Mouse (Mus musculus): ENCODE results near the gene Mrpl23.

Gene Mrpl23

DNA sequence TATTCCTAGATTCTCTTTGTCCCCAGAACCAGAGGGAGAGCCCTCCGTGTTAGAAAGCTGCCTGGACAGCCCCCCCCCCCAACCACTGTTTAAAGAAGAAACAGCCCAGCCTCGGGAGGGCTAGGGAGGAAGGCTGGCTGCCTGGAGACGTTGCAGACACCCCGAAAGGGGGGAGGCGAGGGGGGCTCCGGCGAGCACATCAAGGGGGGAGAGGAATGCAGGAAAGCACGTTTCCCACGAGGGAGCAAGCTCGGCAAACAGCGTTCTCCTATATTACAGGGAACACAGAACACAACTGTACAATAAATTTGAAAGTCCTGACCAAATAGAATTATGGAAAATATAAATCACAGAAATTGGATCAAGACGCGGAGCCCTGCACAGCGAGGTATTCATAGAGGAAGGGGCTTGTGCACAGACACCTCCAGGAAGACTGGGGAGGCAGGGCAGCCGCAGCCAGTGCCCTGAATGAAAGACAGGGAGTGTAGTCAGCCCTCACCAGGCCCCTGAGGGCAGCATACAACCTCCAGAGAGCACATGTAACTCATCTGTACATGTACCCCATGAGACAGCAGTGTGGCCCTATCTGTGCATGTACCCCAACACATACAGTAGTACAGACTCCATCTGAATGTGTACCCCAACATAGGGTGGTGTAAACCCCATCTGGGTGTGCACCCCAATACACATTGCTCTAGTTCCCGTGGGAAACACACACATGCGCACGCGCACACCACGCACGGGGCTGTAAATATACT is 16.1 kb upstream of the Mrpl23 start:
- in situ Hi-C loops (cut with MboI, MseI), result loop anchor here in 1 of 2 experiments (10.0 kb wide), 1 partner anchor 1528 kb away; no protein-coding TSS in a partner anchor

DNA sequence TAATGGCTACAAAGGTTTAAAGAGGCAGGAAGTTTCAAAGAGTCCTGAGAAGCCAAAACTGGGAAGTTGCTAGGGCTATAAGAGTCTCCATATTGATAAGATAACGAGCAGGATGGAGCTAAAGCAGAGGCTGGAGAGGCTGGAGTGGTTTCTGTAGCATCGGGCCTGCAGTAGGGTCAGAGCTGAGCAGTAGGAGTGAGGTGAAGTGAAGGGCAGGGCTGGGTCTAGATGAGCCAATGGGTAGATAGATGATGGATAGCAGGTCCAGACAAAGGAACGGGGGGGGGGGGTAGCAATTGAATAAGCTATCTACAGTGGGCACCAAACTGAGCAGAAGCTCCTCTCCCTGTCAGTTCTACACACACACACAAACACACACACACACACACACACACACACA is 15.0 kb upstream of the Mrpl23 start:
- in situ Hi-C loops (cut with MboI, MseI), result loop anchor here in 1 of 2 experiments (10.0 kb wide), 1 partner anchor 1527 kb away; no protein-coding TSS in a partner anchor

DNA sequence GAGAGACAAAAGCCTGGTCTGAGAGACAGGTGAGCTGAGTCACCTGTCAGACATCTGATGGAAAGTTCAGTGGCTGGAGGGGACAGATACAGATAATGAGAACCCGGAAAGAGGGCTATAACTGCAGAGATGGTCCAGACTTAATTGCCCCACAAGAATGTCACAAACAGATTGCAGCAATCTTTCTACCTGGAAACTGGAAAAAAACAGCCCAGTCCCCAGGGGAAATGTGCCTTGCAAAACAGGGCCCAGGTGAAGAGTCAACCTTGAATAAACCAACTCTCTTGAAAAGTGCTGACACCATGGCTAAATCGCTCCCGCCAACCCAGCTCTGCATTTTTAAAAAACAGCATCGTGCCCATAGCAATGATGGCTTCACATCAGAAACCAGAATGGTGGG is 12.2 kb upstream of the Mrpl23 start:
- in situ Hi-C loops (cut with MboI, MseI), result no loop called here

DNA sequence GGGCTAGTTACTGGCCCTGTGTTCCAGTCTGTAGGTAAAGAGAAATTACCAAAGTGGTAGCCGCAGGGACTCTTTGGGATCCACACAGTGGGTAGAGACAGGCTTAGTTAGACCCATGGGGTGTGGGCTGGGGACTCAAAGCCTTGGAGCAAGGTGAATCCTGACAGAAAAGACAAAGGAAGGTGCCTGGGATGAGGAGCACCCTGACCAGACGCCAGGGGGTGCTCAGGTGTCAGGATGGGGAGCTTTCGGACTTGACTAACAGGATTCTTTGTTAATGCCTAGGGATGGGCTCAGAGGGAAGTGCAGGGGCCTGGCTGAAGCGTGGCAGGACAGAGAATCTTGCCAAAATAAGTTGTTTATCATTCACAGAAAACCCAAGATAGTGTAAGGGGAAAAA is 10.1 kb upstream of the Mrpl23 start:
- in situ Hi-C loops (cut with MboI, MseI), result no loop called here

DNA sequence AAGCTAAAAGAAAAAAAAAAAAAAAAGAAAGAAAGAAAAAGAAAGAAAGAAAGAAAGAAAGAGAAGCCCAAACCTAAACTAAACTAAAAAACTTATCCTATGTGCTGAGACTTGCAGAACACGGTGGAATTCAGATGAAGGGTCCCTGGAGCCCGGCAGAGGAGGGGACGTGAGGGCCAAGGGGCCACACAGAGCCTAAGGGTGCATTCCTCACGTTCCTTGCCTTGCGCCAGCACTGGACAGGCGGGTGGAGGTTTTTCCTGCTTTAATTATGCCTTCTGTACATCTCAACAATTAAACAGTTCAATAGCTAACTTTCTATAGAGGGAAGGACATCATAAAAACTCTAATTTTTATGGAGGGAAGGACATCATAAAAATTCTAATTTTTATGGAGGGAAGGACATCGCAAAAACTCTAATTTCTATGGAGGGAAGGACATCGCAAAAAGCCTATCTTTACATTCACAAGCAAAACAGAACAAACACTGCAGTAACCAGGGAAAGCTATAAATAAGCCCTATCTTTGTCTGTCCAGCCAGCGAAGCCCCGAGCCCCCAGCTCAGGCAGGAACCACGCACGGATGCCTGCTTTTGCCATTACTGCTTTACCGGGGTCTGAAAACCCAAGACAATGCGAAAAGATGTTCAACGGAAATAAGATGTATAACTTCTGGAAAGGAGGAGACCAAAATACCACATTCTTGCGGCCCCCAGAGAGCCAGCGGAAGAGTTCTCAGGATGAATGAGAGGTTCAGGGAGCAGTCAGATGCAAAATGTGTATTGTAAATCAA is 9.1 kb upstream of the Mrpl23 start:
- in situ Hi-C loops (cut with MboI, MseI), result no loop called here

DNA sequence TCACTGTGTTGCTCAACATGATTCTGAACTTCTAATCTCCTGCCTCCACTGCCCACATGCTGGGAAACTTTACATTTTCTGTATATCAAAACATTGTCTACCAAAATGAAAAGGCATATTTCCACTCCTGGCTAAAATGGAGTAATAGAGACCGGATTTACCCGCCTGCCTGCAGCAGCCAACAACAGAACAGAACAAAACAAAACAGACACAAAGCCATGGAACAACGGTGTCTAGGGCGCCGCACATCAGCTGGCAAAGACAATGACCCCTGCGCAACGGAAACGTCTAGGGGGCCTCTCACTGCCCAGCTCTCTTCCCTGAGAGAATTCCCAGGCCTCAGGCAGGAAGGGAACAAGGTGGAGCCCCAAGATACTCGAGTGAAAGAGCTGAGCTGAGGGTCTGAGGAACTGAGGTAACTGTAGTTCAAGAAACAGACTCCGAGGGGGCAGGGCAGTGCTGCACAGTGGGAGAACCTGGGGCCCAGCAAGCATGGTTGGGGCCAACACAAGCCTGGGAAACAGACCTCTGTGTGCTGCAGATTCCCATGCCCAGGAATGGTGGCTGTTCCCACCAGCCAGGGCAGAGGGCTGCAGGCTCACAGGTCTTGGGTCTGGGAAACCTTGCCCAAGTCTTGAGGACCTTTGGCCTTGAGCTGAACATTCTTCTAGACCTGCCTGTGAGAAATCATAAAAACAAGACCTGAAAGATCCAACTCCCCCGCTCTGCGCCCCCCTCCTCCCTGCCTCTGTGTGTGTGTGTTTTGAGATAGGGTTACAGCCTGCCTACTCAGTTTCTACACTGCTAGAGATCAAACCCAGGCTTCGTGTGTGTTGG is 6.9 kb upstream of the Mrpl23 start:
- in situ Hi-C loops (cut with MboI, MseI), result no loop called here

DNA sequence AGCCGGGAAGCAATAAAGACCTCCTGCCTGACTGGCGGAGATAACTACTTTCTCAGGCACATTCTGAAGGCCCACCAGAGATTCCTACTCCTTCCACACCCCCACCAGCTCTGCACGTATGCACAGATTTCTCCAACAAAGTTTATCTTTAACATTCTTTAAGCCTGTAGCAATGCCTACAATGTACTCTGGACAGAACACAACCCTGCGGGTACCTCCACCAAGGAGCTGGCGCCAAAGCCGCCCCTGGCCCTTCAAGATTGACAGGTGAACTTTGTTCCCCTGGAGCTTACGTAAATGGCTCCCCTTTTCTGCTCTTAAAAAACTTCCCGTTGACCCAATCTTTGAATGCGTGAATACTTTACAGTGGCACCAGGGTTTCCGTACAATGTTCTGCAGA is 3.1 kb upstream of the Mrpl23 start:
- in situ Hi-C loops (cut with MboI, MseI), result no loop called here

DNA sequence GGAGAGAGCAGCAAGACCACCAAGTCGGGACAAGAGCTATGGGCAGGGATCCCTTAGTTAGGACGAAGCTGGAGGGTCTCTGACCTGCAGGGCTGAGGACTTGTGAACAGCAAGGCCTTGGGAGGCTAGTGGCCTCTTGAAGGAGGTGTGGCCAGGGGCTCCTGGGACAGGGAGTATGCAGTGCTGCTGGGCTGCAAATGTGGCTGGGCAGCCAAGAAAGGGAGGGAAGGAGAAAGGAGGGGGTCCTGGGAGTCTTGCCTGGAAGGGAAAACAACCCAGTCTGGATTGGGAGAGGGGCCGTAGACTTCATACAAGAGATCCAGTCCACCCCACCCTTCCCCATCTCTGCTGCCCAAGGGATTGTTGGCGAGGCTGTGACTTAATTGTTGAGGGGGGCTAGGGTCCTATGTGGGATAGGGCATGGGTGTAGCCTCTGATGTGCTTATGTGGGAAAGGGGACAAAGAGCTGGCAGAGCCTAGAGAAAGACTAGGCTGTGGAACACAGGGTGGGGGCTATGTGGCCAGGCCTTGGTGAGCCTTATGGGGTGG is 439 bp upstream of the Mrpl23 start:
- in situ Hi-C loops (cut with MboI, MseI), result loop anchor here in 1 of 2 experiments (10.0 kb wide), 1 partner anchor 473 kb away; the partner anchor contains the start of gene Tspan32

DNA sequence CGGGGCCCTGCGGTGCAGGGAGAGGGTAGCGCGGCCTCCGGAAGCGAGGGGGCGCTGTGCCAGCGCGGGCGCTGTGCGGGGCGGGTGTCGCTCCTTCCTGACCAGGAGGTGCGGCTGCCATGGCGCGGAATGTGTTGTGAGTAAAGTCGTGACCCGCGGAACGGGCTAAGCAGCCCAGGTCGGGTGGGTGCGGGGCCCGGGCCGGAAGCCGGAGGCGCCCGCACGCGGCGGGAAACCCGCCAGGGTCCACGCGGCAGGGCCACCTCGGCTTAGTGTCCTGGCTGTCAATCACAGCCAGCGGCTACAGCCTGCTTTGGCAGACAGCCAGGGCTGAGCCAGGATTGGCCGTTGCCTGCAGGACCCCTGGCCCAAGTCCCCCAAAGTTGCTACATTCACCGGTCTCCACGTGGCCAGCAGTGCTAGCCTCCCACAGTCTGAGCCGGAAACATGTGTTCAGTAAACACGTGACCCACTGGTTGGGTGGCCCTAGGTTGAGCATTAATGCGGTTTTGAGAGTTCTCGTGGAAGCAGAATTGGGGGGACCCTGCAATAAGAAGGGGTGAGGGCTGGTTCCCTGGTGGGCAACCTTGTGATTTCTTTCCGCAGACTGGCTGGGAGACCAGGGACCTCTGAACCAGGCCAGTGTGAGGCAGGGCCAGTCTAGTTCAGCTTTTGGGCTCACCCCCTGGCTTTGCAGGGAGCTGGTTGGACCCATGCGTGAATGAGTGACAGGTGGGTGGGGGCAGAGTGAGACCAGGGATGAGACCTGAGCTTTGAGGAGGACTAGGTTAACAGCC is 771 bp downstream of the Mrpl23 start:
- in situ Hi-C loops (cut with MboI, MseI), result loop anchor here in 1 of 2 experiments (10.0 kb wide), 1 partner anchor 472 kb away; the partner anchor contains the start of gene Tspan32

DNA sequence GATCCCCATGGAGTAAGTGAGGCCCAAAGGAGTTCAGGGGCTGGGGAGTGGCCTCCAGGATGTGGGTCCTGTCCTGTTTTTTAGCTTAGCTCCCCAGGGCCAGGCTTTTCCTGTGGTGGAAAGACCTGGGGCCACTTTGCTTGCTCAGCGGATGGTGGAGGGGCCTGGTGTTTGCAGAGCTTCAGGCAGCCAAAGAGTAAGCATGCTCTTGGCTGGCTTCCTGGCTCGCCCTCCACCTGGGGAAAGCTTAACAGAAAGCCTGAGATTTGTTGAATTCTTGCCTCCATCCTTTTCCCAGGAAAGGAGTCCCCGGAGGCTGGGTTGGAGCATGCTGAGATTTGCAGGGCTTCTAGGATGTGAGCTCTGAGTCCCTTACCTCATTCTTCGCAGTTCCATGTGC is 2.6 kb downstream of the Mrpl23 start:
- in situ Hi-C loops (cut with MboI, MseI), result loop anchor here in 1 of 2 experiments (10.0 kb wide), 1 partner anchor 470 kb away; the partner anchor contains the start of gene Tspan32

DNA sequence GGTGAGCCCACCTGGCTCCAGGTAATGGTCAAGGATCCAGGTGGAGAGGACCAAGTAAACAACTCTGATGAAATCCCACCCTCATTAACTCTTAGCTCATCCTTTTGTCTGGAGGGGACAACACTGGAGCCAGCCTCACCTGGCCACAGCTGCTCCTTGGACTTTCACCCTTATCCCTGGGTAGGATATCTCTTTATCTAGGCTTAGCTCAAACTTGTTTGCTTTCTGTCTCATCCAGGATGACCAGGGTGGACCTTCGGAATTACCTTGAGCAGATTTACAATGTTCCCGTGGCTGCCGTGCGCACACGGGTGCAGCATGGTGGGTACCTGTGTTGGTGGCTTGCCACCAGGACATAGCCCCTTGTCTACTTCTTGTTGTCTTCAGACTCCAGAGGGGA is 3.3 kb downstream of the Mrpl23 start:
- in situ Hi-C loops (cut with MboI, MseI), result loop anchor here in 1 of 2 experiments (10.0 kb wide), 1 partner anchor 469 kb away; the partner anchor contains the start of gene Tspan32

DNA sequence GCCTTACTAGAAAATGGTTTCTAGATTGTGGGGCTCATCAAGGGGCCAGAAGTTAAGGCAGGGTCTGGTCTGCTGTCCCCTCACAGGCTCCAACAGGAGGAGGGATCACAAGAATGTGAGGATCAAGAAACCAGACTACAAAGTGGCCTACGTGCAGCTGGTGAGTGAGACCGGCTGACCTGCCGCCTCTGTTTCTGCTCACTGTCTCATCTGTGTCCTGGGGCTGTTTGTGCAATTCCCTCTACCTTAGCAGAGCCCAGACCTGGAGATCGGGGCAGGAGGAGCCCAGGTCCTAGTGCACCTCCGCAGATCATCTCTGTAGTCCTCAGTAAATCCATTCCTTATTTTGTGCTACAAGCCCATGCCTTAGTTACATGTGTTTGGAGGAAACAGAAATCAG is 4.7 kb downstream of the Mrpl23 start:
- in situ Hi-C loops (cut with MboI, MseI), result loop anchor here in 1 of 2 experiments (10.0 kb wide), 1 partner anchor 468 kb away; the partner anchor contains the start of gene Tspan32

DNA sequence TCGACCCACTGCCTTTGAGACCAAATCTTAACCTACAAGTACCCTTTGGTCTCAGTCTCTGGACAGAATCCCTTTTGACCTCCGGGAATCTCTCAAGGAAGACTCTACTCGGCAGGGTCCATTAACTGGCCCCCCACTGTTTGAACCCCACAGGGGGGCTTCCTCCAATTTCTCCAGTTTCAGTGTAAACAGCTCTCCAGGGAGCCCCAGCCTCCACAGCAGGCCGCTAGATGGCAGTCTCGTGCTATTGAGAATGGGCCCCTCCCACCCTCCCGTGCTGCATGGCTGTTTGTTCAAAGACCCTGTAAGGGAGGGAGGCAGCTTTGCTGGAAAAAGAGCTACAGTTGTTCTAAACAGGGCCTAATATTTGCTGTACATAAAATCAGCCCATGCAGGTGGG is 5.4 kb downstream of the Mrpl23 start:
- in situ Hi-C loops (cut with MboI, MseI), result loop anchor here in 1 of 2 experiments (10.0 kb wide), 1 partner anchor 467 kb away; the partner anchor contains the start of gene Tspan32

DNA sequence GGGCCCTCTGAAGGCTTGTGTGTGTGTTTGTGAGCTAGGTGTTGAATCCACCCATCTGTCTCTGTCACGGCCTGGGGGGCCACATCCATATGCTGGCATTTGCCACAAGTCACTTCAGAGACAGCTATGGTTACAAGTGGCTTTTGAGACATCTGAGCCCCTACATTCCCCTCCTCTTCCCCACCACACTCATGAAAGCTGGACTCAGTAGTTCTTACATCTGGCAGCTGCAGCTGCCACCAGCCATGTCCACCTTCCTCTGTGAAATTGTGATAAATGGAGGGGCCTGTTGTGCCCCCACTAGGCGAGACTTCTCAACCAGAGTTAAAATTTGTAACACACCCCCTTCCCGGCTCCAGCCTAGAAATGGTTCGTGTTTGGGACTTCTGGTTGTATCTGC is 5.8 kb downstream of the Mrpl23 start:
- in situ Hi-C loops (cut with MboI, MseI), result loop anchor here in 1 of 2 experiments (10.0 kb wide), 1 partner anchor 467 kb away; the partner anchor contains the start of gene Tspan32

DNA sequence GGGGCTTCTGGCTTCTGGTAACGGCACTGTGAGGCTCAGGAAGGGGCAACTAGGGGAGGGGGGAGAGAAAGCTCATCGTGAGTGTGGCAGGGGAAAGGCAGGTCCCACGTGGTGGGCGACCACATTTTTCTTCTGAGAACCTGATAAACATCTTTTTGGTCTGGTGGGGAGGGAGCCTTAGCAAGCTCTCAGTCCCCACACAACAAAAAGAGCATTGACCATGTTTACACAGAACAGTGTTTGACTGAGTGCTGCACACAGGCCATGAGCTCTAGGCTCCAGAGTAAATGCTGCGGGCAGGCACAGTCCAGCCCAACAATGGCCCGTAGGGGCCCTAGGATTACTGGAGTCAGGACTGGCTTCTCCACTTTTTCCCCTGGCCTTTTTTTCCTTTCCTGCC is 6.3 kb downstream of the Mrpl23 start:
- in situ Hi-C loops (cut with MboI, MseI), result loop anchor here in 1 of 2 experiments (10.0 kb wide), 1 partner anchor 466 kb away; the partner anchor contains the start of gene Tspan32

DNA sequence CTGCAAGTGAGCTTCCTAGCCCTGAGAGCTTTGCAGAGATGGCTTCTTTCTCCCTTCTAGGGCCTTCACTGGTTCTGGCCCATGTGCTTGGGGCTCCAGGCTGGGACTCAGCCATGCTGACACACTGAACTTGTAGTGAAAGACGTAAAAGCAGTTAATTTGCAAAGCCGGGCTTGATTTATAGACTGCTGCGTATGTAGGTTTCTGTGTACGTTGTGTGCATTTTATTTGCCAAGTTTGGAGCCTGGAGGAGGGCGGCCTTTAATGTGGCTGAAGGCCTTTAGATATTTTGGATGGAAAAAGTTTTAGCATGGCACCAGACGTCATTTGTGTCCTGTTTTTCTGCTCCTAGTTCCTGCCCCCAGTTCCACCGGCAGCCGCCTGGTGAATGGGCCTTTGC is 7.3 kb downstream of the Mrpl23 start:
- in situ Hi-C loops (cut with MboI, MseI), result loop anchor here in 1 of 2 experiments (10.0 kb wide), 1 partner anchor 465 kb away; the partner anchor contains the start of gene Tspan32

DNA sequence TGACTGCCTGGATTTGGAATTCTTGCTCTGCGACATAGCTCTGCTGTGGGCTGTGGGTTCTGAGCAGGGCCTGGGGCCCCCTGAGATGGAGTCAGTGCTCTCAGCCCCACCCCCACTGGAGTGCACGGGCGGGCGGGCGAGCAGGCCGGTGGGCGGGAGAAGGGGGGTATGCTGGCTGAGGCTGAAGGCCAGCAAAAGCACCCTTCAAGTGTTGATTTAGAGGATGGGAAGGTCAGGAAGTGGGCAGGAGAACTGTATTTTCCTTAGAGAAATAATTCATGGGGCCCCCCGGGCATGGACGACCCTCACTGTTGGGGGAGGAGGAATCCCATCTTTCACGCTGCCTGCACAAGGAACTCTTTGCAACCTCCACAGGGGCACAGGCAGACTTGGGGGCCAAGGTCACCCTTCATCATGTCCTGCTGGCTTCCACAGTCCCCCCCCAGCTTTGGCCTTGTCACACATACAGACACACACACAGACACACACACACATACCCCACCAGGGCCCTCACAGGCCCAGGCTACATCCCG is 10.4 kb downstream of the Mrpl23 start:
- in situ Hi-C loops (cut with MboI, MseI), result no loop called here

DNA sequence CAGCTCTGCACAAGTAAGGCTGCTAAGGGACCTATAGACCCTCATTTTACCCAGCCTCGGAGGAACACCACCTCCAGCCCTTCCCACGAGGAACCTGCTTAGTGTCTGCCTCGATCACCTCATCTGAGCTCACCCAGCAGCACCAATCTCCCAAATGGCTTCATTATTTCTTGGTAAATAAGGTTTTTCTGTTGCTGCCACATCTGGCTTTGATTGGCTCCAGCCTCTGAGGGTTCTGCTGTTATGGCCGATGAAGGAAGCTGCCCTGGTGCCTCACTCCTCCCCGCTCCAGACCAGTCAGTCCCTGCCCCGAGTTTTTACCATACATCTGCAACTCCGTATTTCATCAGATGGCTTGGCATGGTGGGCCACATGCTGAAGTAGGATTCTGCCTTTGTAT is 13.5 kb downstream of the Mrpl23 start:
- in situ Hi-C loops (cut with MboI, MseI), result no loop called here

DNA sequence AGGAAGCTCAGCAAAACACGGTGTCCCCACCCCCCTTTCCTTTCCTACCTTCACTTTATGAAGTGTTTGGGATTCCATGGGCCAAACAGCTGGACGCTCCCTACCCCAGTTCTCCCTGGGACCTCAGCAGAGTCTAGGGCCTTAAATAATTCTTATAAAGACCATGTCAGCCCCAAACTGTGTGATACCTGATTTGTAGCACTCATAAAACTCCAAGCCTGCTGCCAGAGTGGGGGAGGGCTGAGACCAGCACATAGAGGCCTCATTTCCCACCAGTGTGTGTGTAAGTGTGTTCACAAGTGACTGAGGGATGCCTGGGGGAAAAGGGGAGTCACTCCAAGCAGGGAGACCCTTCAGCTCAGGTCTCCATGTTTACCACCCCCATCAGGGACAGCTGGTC is 15.4 kb downstream of the Mrpl23 start:
- in situ Hi-C loops (cut with MboI, MseI), result no loop called here

DNA sequence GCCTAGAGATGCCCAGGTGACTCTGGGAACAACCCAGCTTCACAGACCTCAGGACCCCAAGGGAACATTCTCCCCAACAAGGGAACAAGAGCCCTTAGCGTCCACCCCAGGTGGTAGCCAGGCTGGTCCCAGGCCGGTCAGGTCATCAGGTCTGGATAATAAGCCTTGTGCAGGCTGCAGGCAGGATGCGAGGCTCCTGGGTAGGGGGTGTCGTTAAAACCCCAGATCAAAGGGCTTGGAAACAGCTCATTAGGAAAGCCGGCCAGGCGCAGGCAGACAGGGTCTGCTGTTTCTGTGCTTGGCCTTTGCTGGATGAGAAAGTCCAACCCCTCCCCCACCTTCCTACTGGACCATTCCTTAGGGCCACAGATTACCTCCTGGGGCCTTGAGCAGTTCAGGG is 16.2 kb downstream of the Mrpl23 start:
- in situ Hi-C loops (cut with MboI, MseI), result no loop called here
